Comparison of ENCODE assay signal across 17 mouse cellular contexts in the genomic region with DNA sequence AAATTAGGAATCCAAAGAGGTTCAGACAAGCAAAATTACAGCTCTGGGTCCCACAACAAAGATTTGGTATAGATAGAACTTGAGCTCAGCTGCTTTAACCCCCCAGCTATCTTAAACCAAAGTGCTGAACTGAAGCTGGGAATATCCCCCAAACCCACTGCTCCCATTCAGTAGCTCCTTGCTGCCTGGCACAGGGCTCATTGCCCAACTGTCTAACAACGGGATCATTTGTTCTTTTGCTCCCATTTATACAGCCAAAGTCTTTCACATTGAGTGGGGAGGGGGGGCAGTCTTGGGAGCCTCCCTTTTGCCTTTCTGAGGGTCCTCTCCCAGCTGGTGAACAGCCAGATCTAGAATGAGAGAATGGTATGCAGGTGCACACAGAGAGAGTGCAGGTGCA.
"Had no signal": no experiment of that assay in that cellular context is flagged by ENCODE, and none has a peak within 500 bp of the region (broad histone marks: within the 10 kb centered on the region; RNA-seq: fewer than 3 reads in every experiment).

No protein-coding gene starts in this region.

- ATAC-seq: liver, postnatal 0 days; lung, postnatal 0 days; midbrain, embryonic 13.5 days; midbrain, embryonic 15.5 days had no signal

- H3K4me2 ChIP-seq: liver, embryonic 15.5 days; lung, embryonic 15.5 days; midbrain, embryonic 13.5 days; midbrain, embryonic 15.5 days; neural tube, embryonic 12.5 days had no signal

- H3K9ac ChIP-seq: liver, embryonic 15.5 days; liver, postnatal 0 days; lung, embryonic 15.5 days; midbrain, embryonic 13.5 days; midbrain, embryonic 15.5 days; neural tube, embryonic 12.5 days had no signal

- H3K9me3 ChIP-seq: liver, embryonic 15.5 days; lung, embryonic 15.5 days; midbrain, embryonic 13.5 days; midbrain, embryonic 15.5 days; neural tube, embryonic 12.5 days had no signal

- H3K4me3 ChIP-seq: liver, embryonic 15.5 days; lung, embryonic 15.5 days; megakaryocyte, embryonic 14.5 days; midbrain, embryonic 13.5 days; midbrain, embryonic 15.5 days; neural tube, embryonic 12.5 days had no signal

- DNase-seq: liver, postnatal 0 days; lung, adult 2 months; lung, postnatal 14 days; lung, postnatal 36 days; right cerebral cortex, postnatal 14 days; spleen, adult 18-20 months; thymus, adult 18-20 months; thymus, postnatal 14 days; thymus, postnatal 36 days had no signal

- H3K4me1 ChIP-seq: liver, embryonic 15.5 days; lung, embryonic 15.5 days; midbrain, embryonic 13.5 days; midbrain, embryonic 15.5 days had no signal

- H3K36me3 ChIP-seq: liver, embryonic 15.5 days; lung, embryonic 15.5 days; midbrain, embryonic 13.5 days; midbrain, embryonic 15.5 days; neural tube, embryonic 12.5 days had no signal

- H3K27ac ChIP-seq: liver, embryonic 15.5 days; lung, embryonic 15.5 days; macrophage; midbrain, embryonic 13.5 days; midbrain, embryonic 15.5 days; neural tube, embryonic 12.5 days had no signal

- H3K27me3 ChIP-seq: liver, embryonic 15.5 days; lung, embryonic 15.5 days; midbrain, embryonic 13.5 days; midbrain, embryonic 15.5 days; neural tube, embryonic 12.5 days had no signal
